Mouse (Mus musculus): ENCODE data around the gene Rere. TPM values are rescaled to one million over a fixed set of nuclear protein-coding genes. Genes with fewer than 3 reads are reported as not detected.

Rere gene
- polyA plus RNA-seq, 1 experiment from 2014 or later, result 22.2 TPM

GRCm38 (mm10) chr4:150414296-150414695 lies 132.8 kb downstream of the Rere start:
- no peaks in the 10 kb centered on the region for H3K9me3 ChIP-seq (ENCODE audit: control insufficient read depth, low read length)
- no peak overlapping the region for H3K4me3 ChIP-seq (ENCODE audit: low read length)
- WGBS, result 54% methylated on average over 5 of the region's 5 CpGs
- no peaks in the 10 kb centered on the region for H3K27me3 ChIP-seq (replicated peaks; ENCODE audit: control insufficient read depth, insufficient read depth, low read length)
- H3K36me3 ChIP-seq (ENCODE audit: control insufficient read depth, insufficient read depth, low read length), result no peaks in the 10 kb centered on the region
- 0 out of 2 replicates have a peak overlapping the region, but pooled peaks have one; percentile 11 for H3K4me2 ChIP-seq (ENCODE audit: low read depth, low read length)
- H3K27ac ChIP-seq (ENCODE audit: low read length), result peak overlapping the region; percentile 30; the same call in 1 of the 2 replicates
- no peak for ATAC-seq
- H3K4me1 ChIP-seq (ENCODE audit: control insufficient read depth, insufficient read depth, low read length), result peaks cover 23% of the 10 kb centered on the region
- no peak overlapping the region for H3K9ac ChIP-seq (ENCODE audit: low read depth, low read length)

GRCm38 (mm10) chr4:150414759-150415158 lies 133.3 kb downstream of the Rere start:
- Histone ChIP-seq H3K27ac (ENCODE audit: low read length) (peak overlapping the region; percentile 30; the same call in 1 of the 2 replicates), H3K4me3 (ENCODE audit: low read length) (no peak overlapping the region), H3K27me3 (replicated peaks; ENCODE audit: control insufficient read depth, insufficient read depth, low read length) (no peaks in the 10 kb centered on the region), H3K4me2 (ENCODE audit: low read depth, low read length) (0 out of 2 replicates have a peak overlapping the region, but pooled peaks have one; percentile 11), H3K9me3 (ENCODE audit: control insufficient read depth, low read length) (no peaks in the 10 kb centered on the region), H3K4me1 (ENCODE audit: control insufficient read depth, insufficient read depth, low read length) (peaks cover 23% of the 10 kb centered on the region), H3K9ac (ENCODE audit: low read depth, low read length) (no peak overlapping the region), H3K36me3 (ENCODE audit: control insufficient read depth, insufficient read depth, low read length) (no peaks in the 10 kb centered on the region)
- peak; percentile 75 for ATAC-seq
- 70% methylated on average over 1 of the region's 1 CpGs for WGBS

- Histone ChIP-seq H3K9ac (ENCODE audit: low read depth, low read length) (no peak overlapping the region), H3K27ac (ENCODE audit: low read length) (peak overlapping the region; percentile 19; the same call in 1 of the 2 replicates), H3K27me3 (replicated peaks; ENCODE audit: control insufficient read depth, insufficient read depth, low read length) (no peaks in the 10 kb centered on the region), H3K4me2 (ENCODE audit: low read depth, low read length) (no peak overlapping the region), H3K4me3 (ENCODE audit: low read length) (no peak overlapping the region), H3K36me3 (ENCODE audit: control insufficient read depth, insufficient read depth, low read length) (no peaks in the 10 kb centered on the region; the same call in 1 of the 2 replicates), H3K9me3 (ENCODE audit: control insufficient read depth, low read length) (no peaks in the 10 kb centered on the region), H3K4me1 (ENCODE audit: control insufficient read depth, insufficient read depth, low read length) (peaks cover 23% of the 10 kb centered on the region)
- WGBS, result 64% methylated on average over 10 of the region's 10 CpGs
- peak; percentile 47 for ATAC-seq
These were observed 134.0 kb downstream of the Rere start for GRCm38 (mm10) chr4:150415227-150415969.

- WGBS, result 80% methylated on average over 10 of the region's 10 CpGs
- Histone ChIP-seq H3K4me1 (ENCODE audit: control insufficient read depth, insufficient read depth, low read length) (peaks cover 8% of the 10 kb centered on the region), H3K9ac (ENCODE audit: low read depth, low read length) (no peak overlapping the region), H3K36me3 (ENCODE audit: control insufficient read depth, insufficient read depth, low read length) (peaks cover 3% of the 10 kb centered on the region; the same call in 1 of the 2 replicates), H3K27ac (ENCODE audit: low read length) (no peak overlapping the region), H3K4me2 (ENCODE audit: low read depth, low read length) (no peak overlapping the region), H3K9me3 (ENCODE audit: control insufficient read depth, low read length) (no peaks in the 10 kb centered on the region), H3K4me3 (ENCODE audit: low read length) (no peak overlapping the region), H3K27me3 (replicated peaks; ENCODE audit: control insufficient read depth, insufficient read depth, low read length) (no peaks in the 10 kb centered on the region)
- no peak for ATAC-seq
These were observed 139.3 kb downstream of the Rere start for GRCm38 (mm10) chr4:150420576-150421263.

- H3K27ac ChIP-seq (ENCODE audit: low read length), result no peak overlapping the region
- no peaks in the 10 kb centered on the region for H3K36me3 ChIP-seq (ENCODE audit: control insufficient read depth, insufficient read depth, low read length)
- H3K4me3 ChIP-seq (ENCODE audit: low read length), result no peak overlapping the region
- no peaks in the 10 kb centered on the region for H3K27me3 ChIP-seq (replicated peaks; ENCODE audit: control insufficient read depth, insufficient read depth, low read length)
- no peak overlapping the region for H3K4me2 ChIP-seq (ENCODE audit: low read depth, low read length)
- no peak for ATAC-seq
- 57% methylated on average over 8 of the region's 8 CpGs for WGBS
- no peak overlapping the region for H3K9ac ChIP-seq (ENCODE audit: low read depth, low read length)
- no peaks in the 10 kb centered on the region for H3K9me3 ChIP-seq (ENCODE audit: control insufficient read depth, low read length)
- H3K4me1 ChIP-seq (ENCODE audit: control insufficient read depth, insufficient read depth, low read length), result peaks cover 22% of the 10 kb centered on the region
These were observed 144.8 kb downstream of the Rere start for GRCm38 (mm10) chr4:150426098-150426879.

GRCm38 (mm10) chr4:150426880-150427476 lies 145.5 kb downstream of the Rere start:
- Histone ChIP-seq H3K9me3 (ENCODE audit: control insufficient read depth, low read length) (no peaks in the 10 kb centered on the region), H3K27me3 (replicated peaks; ENCODE audit: control insufficient read depth, insufficient read depth, low read length) (no peaks in the 10 kb centered on the region), H3K36me3 (ENCODE audit: control insufficient read depth, insufficient read depth, low read length) (no peaks in the 10 kb centered on the region), H3K27ac (ENCODE audit: low read length) (no peak overlapping the region), H3K4me2 (ENCODE audit: low read depth, low read length) (no peak overlapping the region), H3K4me3 (ENCODE audit: low read length) (no peak overlapping the region), H3K9ac (ENCODE audit: low read depth, low read length) (no peak overlapping the region), H3K4me1 (ENCODE audit: control insufficient read depth, insufficient read depth, low read length) (peaks cover 22% of the 10 kb centered on the region)
- ATAC-seq, result no peak
- 40% methylated on average over 5 of the region's 5 CpGs for WGBS

- peaks cover 22% of the 10 kb centered on the region for H3K4me1 ChIP-seq (ENCODE audit: control insufficient read depth, insufficient read depth, low read length)
- H3K4me3 ChIP-seq (ENCODE audit: low read length), result no peak overlapping the region
- no peaks in the 10 kb centered on the region for H3K36me3 ChIP-seq (ENCODE audit: control insufficient read depth, insufficient read depth, low read length)
- no peak for ATAC-seq
- WGBS, result 59% methylated on average over 4 of the region's 4 CpGs
- no peaks in the 10 kb centered on the region for H3K27me3 ChIP-seq (replicated peaks; ENCODE audit: control insufficient read depth, insufficient read depth, low read length)
- H3K27ac ChIP-seq (ENCODE audit: low read length), result no peak overlapping the region
- H3K9ac ChIP-seq (ENCODE audit: low read depth, low read length), result no peak overlapping the region
- no peak overlapping the region for H3K4me2 ChIP-seq (ENCODE audit: low read depth, low read length)
- H3K9me3 ChIP-seq (ENCODE audit: control insufficient read depth, low read length), result no peaks in the 10 kb centered on the region
These were observed 147.3 kb downstream of the Rere start for GRCm38 (mm10) chr4:150428762-150429161.

- Histone ChIP-seq H3K36me3 (ENCODE audit: control insufficient read depth, insufficient read depth, low read length) (no peaks in the 10 kb centered on the region), H3K4me3 (ENCODE audit: low read length) (no peak overlapping the region), H3K9me3 (ENCODE audit: control insufficient read depth, low read length) (no peaks in the 10 kb centered on the region), H3K27me3 (replicated peaks; ENCODE audit: control insufficient read depth, insufficient read depth, low read length) (no peaks in the 10 kb centered on the region), H3K4me2 (ENCODE audit: low read depth, low read length) (no peak overlapping the region), H3K9ac (ENCODE audit: low read depth, low read length) (no peak overlapping the region), H3K27ac (ENCODE audit: low read length) (no peak overlapping the region), H3K4me1 (ENCODE audit: control insufficient read depth, insufficient read depth, low read length) (no peaks in the 10 kb centered on the region)
- whole genome bisulfite sequencing, result 84% methylated on average over 5 of the region's 5 CpGs
- ATAC-seq, result no peak
These were observed 152.6 kb downstream of the Rere start for GRCm38 (mm10) chr4:150433827-150434574.

Data from intestine, embryonic 16.5 days (tissue).